Mouse (Mus musculus) thymus, adult 2 months (tissue): Measurements from ENCODE around the gene N4bp1.

Experiments
- CTCF ChIP-seq: fragments of 200-500 bp; IDR thresholded peaks from 2 replicates; pipeline ENCODE4 v1.5.1; 2012; ENCODE audit warnings: mild to moderate bottlenecking, control low read depth, low read length, moderate library complexity, borderline replicate concordance; ENCODE audit not compliant: control insufficient read depth, poor library complexity, insufficient read depth; ENCODE audit errors: extremely low read depth
- POLR2A ChIP-seq: fragments of 200-500 bp; IDR thresholded peaks from 2 replicates; pipeline ENCODE4 v1.6.1; 2012; ENCODE audit warnings: mild to moderate bottlenecking, low read length, control low read depth, moderate library complexity; ENCODE audit not compliant: control insufficient read depth, poor library complexity, insufficient read depth; ENCODE audit errors: extremely low read depth

GRCm38 (mm10) chr8:86766548-86767211, 118.4 kb downstream of the N4bp1 start:
- TF ChIP-seq CTCF (no peak), POLR2A (no peak)
